Mouse (Mus musculus) MEL (cell line): ENCODE measurements around the gene Myf5.

Experiments used
- JUND ChIP-seq: IDR thresholded peaks from 2 replicates; pipeline ENCODE4 v1.6.1; 2011; ENCODE audit warnings: low read depth, mild to moderate bottlenecking, improper control_type of control experiment, low read length
- POLR2A ChIP-seq, 2 experiments: IDR thresholded peaks; 2 replicates each; pipeline ENCODE4 v1.6.1; 2011 to 2012; ENCODE audit warnings: low read length in 2 of 2, mild to moderate bottlenecking in 2 of 2, control low read depth in 1 of 2, improper control_type of control experiment in 1 of 2, low read depth in 1 of 2, moderate library complexity in 1 of 2; ENCODE audit not compliant: control insufficient read depth in 1 of 2, insufficient read depth in 1 of 2, poor library complexity in 1 of 2
- TAL1 ChIP-seq: IDR thresholded peaks from 2 replicates; pipeline ENCODE4 v1.6.1; 2012; ENCODE audit warnings: mild to moderate bottlenecking, inconsistent platforms, low read length, moderate library complexity, mixed read lengths

DNA sequence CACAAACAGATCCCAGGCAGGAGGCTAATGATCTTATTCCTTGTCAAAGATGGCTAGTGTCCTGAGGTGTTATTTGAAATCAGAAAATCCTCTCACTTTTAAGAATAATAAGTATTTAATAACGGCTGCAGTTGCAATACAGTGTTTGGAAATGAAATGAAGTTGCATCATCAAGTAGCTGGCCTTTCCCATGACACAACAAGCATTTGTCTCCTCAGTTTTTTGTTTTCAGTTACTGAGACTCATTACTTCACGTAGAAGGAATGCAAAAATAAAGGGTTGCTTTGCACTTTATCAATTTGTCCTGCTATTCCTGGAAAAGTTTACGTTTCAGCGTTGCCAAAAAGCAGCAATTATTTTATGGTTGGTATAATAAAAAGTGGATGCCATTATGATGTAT, 17.5 kb upstream of the Myf5 start:
- TF ChIP-seq POLR2A (IDR thresholded peaks at IDR 0.05; ENCODE audit: control insufficient read depth in 1 of 2, insufficient read depth in 1 of 2, low read depth in 1 of 2, low read length in 2 of 2, poor library complexity in 1 of 2) (no peak), JUND (no peak), TAL1 (no peak)
